Mouse (Mus musculus) hindbrain, embryonic 15.5 days (tissue): Measurements from ENCODE around the gene Shisa8. TPM values are rescaled to one million over a fixed set of nuclear protein-coding genes. Genes with fewer than 3 reads are reported as not detected.
"Not testable (repeated sequence)": the region's sequence is repeated elsewhere in the genome, so short reads cannot be mapped to it uniquely, and the experiment has no call there.

Experiments used
- ATAC-seq: fragments of 200-750 bp; cut with Nextera tagmentation; 2 replicates; pipeline ENCODE4 v1.8.0; 2017; ENCODE audit warnings: low read depth, moderate number of reproducible peaks, moderate TSS enrichment; ENCODE audit not compliant: low FRiP score
- H3K27ac ChIP-seq: fragments of 300-500 bp; sonication (generic); replicated peaks from 2 replicates; pipeline ENCODE4 v1.5.1; 2015; ENCODE audit warnings: mild to moderate bottlenecking, inconsistent platforms
- H3K27me3 ChIP-seq: fragments of 300-500 bp; sonication (generic); 2 replicates; pipeline ENCODE4 v1.6.1; 2015; ENCODE audit warnings: control low read depth, inconsistent platforms
- H3K36me3 ChIP-seq: fragments of 300-500 bp; sonication (generic); 2 replicates; pipeline ENCODE4 v1.6.1; 2015; ENCODE audit warnings: control low read depth, inconsistent platforms
- H3K4me1 ChIP-seq: fragments of 300-500 bp; sonication (generic); replicated peaks from 2 replicates; pipeline ENCODE4 v1.6.1; 2015; ENCODE audit warnings: control low read depth, inconsistent platforms
- H3K4me2 ChIP-seq: fragments of 300-500 bp; sonication (generic); 2 replicates; pipeline ENCODE4 v1.6.1; 2015; ENCODE audit warnings: moderate library complexity, mild to moderate bottlenecking, inconsistent platforms
- H3K4me3 ChIP-seq: fragments of 300-500 bp; sonication (generic); 2 replicates; pipeline ENCODE4 v1.5.1; 2015; ENCODE audit warnings: mild to moderate bottlenecking, inconsistent platforms
- H3K9ac ChIP-seq: fragments of 300-500 bp; sonication (generic); 2 replicates; pipeline ENCODE4 v1.6.1; 2015; ENCODE audit warnings: inconsistent platforms
- H3K9me3 ChIP-seq: fragments of 300-500 bp; sonication (generic); 2 replicates; pipeline ENCODE4 v1.6.1; 2016; ENCODE audit warnings: control low read depth, inconsistent platforms
- WGBS: fragments of 180-500 bp; shearing (Covaris S2); methylation state at CpG from one replicate; pipeline ENCODE4 v1.1.7; 2015; 5-methylcytosine and 5-hydroxymethylcytosine counted together
- polyA plus RNA-seq: library from polyadenylated mRNA; unstranded; fragments of >200 nt; fragmentation: Nextera tagmentation; extraction: Ambion mirVana; gene quantifications from 2 replicates; pipeline ENCODE4 v1.2.1, GENCODE M21; 2015

Gene Shisa8
- 2.9 and 4.6 TPM in 2 replicates for polyA plus RNA-seq

DNA sequence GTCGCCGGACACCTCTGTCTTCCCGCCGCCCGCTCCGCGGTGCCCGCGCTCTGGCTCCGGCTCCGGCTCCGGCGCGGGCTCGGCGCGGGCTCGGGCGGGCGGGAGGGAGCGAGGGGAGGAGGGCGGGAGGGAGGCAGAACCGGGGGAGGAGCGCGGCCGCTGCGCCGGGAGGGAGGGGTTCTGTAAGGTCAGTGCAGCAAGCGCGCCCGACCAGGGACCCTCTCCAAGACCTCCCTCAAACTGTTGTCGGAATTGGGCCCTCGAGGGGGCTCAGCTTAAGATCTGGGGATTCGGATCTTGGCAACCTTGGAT lies at the start of gene Shisa8:
Shisa8 (minus strand) TSS at position 64 of the 312 bp plus-strand sequence.
- Histone ChIP-seq H3K9ac (peak within 1 kb of the TSS; percentile 39), H3K9me3 (no peaks in the 10 kb centered on the region), H3K4me2 (peak within 1 kb of the TSS; percentile 77), H3K4me1 (peaks cover 34% of the 10 kb centered on the region), H3K36me3 (no peaks in the 10 kb centered on the region), H3K27me3 (peaks cover 77% of the 10 kb centered on the region), H3K4me3 (peak within 1 kb of the TSS; percentile 47), H3K27ac (no peak within 1 kb of the TSS)
- 2% methylated on average over 27 of the region's 34 CpGs for WGBS
- no peak for ATAC-seq

- Histone ChIP-seq H3K27me3 (no peaks in the 10 kb centered on the region), H3K27ac (no peak overlapping the region), H3K4me1 (peaks cover 31% of the 10 kb centered on the region), H3K4me3 (no peak overlapping the region), H3K36me3 (no peaks in the 10 kb centered on the region), H3K9ac (no peak overlapping the region), H3K4me2 (no peak overlapping the region), H3K9me3 (no peaks in the 10 kb centered on the region)
- 13% methylated on average over 16 of the region's 16 CpGs for WGBS
- ATAC-seq, result no peak
These were observed 46.9 kb upstream of the Shisa8 start for GRCm38 (mm10) chr15:82259510-82259909.

DNA sequence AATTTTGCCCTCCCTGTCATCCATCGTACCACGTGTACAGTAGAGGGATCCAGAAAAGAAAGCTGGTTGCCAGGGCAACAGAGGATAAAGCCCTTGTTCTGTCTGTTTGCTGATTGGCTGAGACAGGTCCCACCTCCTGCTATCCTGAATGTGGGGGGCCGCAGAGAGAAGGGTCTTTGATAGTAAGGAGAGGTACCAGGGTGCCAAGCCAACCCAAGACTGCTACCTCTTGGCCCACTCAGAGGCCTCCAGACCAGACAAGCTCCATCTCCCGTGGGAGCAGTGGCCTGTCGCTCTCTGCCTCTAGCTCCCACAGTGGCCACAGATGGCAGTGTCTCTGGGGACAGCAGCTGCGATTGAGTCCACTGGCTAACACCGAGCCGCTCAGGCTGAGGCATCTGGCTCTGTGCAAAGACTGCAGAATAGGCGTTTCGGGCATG lies 43.3 kb upstream of the Shisa8 start:
- H3K4me3 ChIP-seq, result peak overlapping the region; percentile 61
- no peaks in the 10 kb centered on the region for H3K9me3 ChIP-seq
- peaks cover 31% of the 10 kb centered on the region for H3K4me1 ChIP-seq
- no peaks in the 10 kb centered on the region for H3K27me3 ChIP-seq
- H3K27ac ChIP-seq, result peak overlapping the region; percentile 92
- H3K9ac ChIP-seq, result peak overlapping the region; percentile 62
- WGBS, result 4% methylated on average over 10 of the region's 10 CpGs
- ATAC-seq, result peak; percentile 93
- peak overlapping the region; percentile 70 for H3K4me2 ChIP-seq
- H3K36me3 ChIP-seq, result no peaks in the 10 kb centered on the region

- Histone ChIP-seq H3K4me2 (peak overlapping the region; percentile 70), H3K27me3 (no peaks in the 10 kb centered on the region), H3K9me3 (no peaks in the 10 kb centered on the region), H3K36me3 (no peaks in the 10 kb centered on the region), H3K27ac (peak overlapping the region; percentile 92), H3K9ac (no peak overlapping the region), H3K4me3 (peak overlapping the region; percentile 61), H3K4me1 (peaks cover 31% of the 10 kb centered on the region)
- WGBS, result 36% methylated on average over 4 of the region's 4 CpGs
- no peak; the same call in 1 of the 2 replicates for ATAC-seq
These were observed 42.6 kb upstream of the Shisa8 start for GRCm38 (mm10) chr15:82255248-82255647.

- WGBS, result 92% methylated on average over 6 of the region's 6 CpGs
- Histone ChIP-seq H3K36me3 (no peaks in the 10 kb centered on the region), H3K4me3 (no peak within 1 kb of the TSS), H3K4me2 (no peak within 1 kb of the TSS), H3K27ac (no peak within 1 kb of the TSS), H3K4me1 (peaks cover 21% of the 10 kb centered on the region), H3K9me3 (no peaks in the 10 kb centered on the region), H3K9ac (no peak within 1 kb of the TSS), H3K27me3 (no peaks in the 10 kb centered on the region)
- no peak for ATAC-seq
These were observed 39.5 kb upstream of the Shisa8 start, which contains the start of gene 1500009C09Rik for GRCm38 (mm10) chr15:82252097-82252496. TSS of gene 1500009C09Rik (plus strand) at chr15:82252397.

DNA sequence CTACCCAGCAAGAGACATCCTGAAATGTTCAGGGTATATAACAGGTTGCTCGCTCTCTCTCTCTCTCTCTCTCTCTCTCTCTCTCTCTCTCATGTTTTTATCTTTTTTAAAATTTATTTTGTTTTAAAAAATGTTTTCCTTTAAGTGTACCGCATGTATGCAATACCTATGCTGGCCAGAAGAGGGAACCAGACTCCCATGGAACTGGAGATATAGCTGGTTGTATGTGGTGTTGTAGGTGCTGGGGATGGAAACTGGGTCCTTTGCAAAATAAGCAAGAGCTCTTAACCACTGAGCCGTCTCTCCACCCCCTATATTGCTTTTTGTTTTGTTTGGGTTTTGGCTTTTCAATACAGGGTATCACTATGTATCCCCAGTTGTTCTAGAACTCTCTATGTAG lies 39.0 kb upstream of the Shisa8 start:
- peaks cover 16% of the 10 kb centered on the region for H3K4me1 ChIP-seq
- H3K27me3 ChIP-seq, result no peaks in the 10 kb centered on the region
- no peak overlapping the region for H3K4me2 ChIP-seq
- H3K4me3 ChIP-seq, result no peak overlapping the region
- no peaks in the 10 kb centered on the region for H3K36me3 ChIP-seq
- no peak overlapping the region for H3K27ac ChIP-seq
- H3K9ac ChIP-seq, result no peak overlapping the region
- no peak for ATAC-seq
- 97% methylated on average over 3 of the region's 3 CpGs for WGBS
- H3K9me3 ChIP-seq, result no peaks in the 10 kb centered on the region

DNA sequence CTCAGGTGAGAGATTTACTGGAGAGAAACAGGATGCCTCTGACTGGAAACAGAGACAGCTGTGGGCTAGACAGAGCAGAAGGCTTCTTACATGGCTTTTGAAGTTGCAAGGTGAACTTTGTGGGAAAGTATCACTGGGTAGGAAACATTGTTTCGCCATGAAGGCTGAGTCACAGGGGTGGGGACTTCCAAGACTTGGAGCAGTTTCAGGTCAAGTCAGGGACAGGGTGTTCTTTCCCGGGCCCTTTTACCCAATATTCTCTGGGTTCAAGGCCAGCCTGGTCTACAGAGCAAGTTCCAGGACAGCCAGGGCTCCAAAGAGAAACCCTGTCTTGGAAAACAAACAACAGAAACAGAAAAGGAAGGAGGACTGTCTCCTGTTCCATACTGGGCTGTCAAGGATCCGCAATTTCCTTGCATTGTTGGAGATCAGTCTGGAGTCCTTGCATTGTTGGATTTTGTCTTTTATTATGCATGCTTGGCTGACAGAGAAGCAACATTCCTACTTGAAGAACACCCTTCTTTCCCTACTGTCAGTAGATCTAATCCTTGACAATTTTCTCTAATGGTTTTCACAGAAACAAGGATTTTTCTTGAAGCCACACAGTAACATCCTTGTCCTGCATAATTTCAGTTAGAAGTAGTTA lies 34.6 kb upstream of the Shisa8 start:
- Histone ChIP-seq H3K27ac (no peak overlapping the region), H3K9me3 (no peaks in the 10 kb centered on the region), H3K4me1 (peaks cover 12% of the 10 kb centered on the region), H3K27me3 (no peaks in the 10 kb centered on the region), H3K36me3 (no peaks in the 10 kb centered on the region), H3K9ac (no peak overlapping the region), H3K4me2 (no peak overlapping the region), H3K4me3 (no peak overlapping the region)
- 85% methylated on average over 3 of the region's 3 CpGs for WGBS
- no peak for ATAC-seq

GRCm38 (mm10) chr15:82244805-82245161 lies 32.2 kb upstream of the Shisa8 start:
- 24% methylated on average over 9 of the region's 9 CpGs for WGBS
- H3K27ac ChIP-seq, ATAC-seq: not testable (repeated sequence)

GRCm38 (mm10) chr15:82244115-82244804 lies 31.6 kb upstream of the Shisa8 start, which contains the start of gene Cenpm:
TSS of gene Cenpm (minus strand) at chr15:82244748.
- peak within 1 kb of the TSS; percentile 74 for H3K27ac ChIP-seq
- no peaks in the 10 kb centered on the region for H3K27me3 ChIP-seq
- under 1% methylated on average over 65 of the region's 65 CpGs for WGBS
- no peaks in the 10 kb centered on the region for H3K9me3 ChIP-seq
- peak; percentile 98 for ATAC-seq
- H3K4me1 ChIP-seq, result peaks cover 12% of the 10 kb centered on the region
- peak within 1 kb of the TSS; percentile 75 for H3K4me2 ChIP-seq
- peak within 1 kb of the TSS; percentile 70 for H3K4me3 ChIP-seq
- peak within 1 kb of the TSS; percentile 46 for H3K9ac ChIP-seq
- no peaks in the 10 kb centered on the region for H3K36me3 ChIP-seq

More at GRCm38 (mm10) chr15:82244805-82245161, 32.2 kb upstream of the Shisa8 start:
- peak overlapping the region; percentile 70 for H3K4me3 ChIP-seq
- H3K9me3 ChIP-seq, H3K27me3 ChIP-seq, H3K9ac ChIP-seq, H3K36me3 ChIP-seq: not testable (repeated sequence)
- peaks cover 12% of the 10 kb centered on the region for H3K4me1 ChIP-seq
- H3K4me2 ChIP-seq, result peak overlapping the region; percentile 75

DNA sequence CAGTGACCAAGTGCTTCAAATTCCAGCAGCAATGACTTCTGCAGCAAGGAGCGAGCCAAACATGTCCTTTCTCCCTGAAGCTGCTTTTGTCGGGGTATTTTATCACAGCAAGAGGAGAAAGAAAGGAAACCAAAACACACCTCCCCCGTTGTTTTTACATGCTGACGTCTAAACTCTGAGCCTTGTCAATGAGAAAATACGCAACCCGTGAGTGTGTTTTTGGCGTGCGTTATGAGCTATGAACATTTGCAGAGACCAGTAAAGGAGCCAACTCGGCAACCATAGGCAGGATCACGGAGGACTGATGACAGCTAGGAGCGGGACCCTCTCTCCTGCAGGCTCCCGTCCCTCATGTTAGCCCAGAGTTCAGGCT lies 31.1 kb upstream of the Shisa8 start:
- no peaks in the 10 kb centered on the region for H3K27me3 ChIP-seq
- peak overlapping the region; percentile 46 for H3K9ac ChIP-seq
- WGBS, result 7% methylated on average over 12 of the region's 12 CpGs
- H3K4me2 ChIP-seq, result peak overlapping the region; percentile 75
- peaks cover 12% of the 10 kb centered on the region for H3K4me1 ChIP-seq
- ATAC-seq, result no peak
- no peaks in the 10 kb centered on the region for H3K9me3 ChIP-seq
- peak overlapping the region; percentile 70 for H3K4me3 ChIP-seq
- H3K36me3 ChIP-seq, result no peaks in the 10 kb centered on the region
- 0 out of 2 replicates have a peak overlapping the region, but pooled peaks have one; percentile 16 for H3K27ac ChIP-seq

DNA sequence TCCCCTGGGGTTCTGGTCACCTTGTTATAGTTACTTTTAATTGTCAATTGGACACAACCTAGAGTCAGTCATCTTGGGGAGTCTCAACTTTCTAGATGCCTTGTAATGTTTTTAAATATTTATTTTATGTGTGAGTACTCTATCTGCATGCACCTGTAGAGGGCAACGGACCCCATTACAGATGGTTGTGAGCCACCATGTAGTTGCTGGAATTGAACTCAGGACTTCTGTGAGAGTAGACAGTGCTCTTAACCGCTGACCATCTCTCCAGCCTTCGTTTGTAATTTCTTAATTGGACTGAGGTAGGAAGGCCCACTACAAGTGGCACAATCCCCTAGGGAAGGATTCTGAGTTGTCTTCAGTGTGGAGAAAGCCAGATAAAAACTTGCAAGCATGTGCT lies 30.7 kb upstream of the Shisa8 start:
- Histone ChIP-seq H3K36me3 (no peaks in the 10 kb centered on the region), H3K9ac (no peak overlapping the region; the same call in 1 of the 2 replicates), H3K4me3 (peak overlapping the region; percentile 70), H3K4me1 (peaks cover 12% of the 10 kb centered on the region), H3K27me3 (no peaks in the 10 kb centered on the region), H3K9me3 (no peaks in the 10 kb centered on the region), H3K4me2 (peak overlapping the region; percentile 75), H3K27ac (no peak overlapping the region)
- ATAC-seq, result no peak
- WGBS, result 80% methylated on average over 3 of the region's 3 CpGs

DNA sequence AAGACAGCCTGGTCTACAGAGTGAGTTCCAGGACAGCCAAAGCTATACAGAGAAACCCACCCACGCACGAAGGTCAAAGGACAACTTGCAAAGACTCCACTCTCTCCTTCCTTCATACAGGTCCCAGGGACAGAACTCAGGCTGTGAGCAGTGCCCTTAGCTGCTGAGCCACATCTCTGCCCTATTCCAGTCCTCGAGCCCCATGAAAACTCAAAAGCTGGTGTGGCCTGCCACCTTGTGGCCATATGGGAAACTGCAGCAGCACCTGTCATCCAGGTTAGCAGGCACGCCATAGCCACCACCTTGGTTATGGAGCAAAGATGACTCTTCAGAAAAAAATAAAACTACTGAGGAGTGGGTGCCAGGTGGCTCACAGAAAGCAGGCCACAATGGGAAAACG lies 23.9 kb upstream of the Shisa8 start:
- H3K4me1 ChIP-seq, result peaks cover 3% of the 10 kb centered on the region; the same call in 1 of the 2 replicates
- no peaks in the 10 kb centered on the region for H3K36me3 ChIP-seq
- no peaks in the 10 kb centered on the region for H3K27me3 ChIP-seq
- no peak overlapping the region for H3K9ac ChIP-seq
- 16% methylated on average over 5 of the region's 5 CpGs for WGBS
- no peak overlapping the region for H3K27ac ChIP-seq
- H3K4me3 ChIP-seq, result no peak overlapping the region
- H3K4me2 ChIP-seq, result no peak overlapping the region
- no peaks in the 10 kb centered on the region for H3K9me3 ChIP-seq
- ATAC-seq, result peak; percentile 79
